Mouse (Mus musculus) heart, postnatal 0 days (tissue): Measurements from ENCODE around the gene Shisa2.

ENCODE experiments used
- CTCF ChIP-seq: IDR thresholded peaks from 2 replicates; pipeline ENCODE4 v1.5.1; 2016; ENCODE audit warnings: antibody characterized with exemption, control low read depth, low read depth
- EP300 ChIP-seq: IDR thresholded peaks from 2 replicates; pipeline ENCODE4 v1.6.1; 2016; ENCODE audit warnings: antibody characterized with exemption, low read depth

GRCm38 (mm10) chr14:59625158-59625805, at the start of gene Shisa2:
- TF ChIP-seq CTCF = peak; percentile 64
- no peak for TF ChIP-seq EP300
